Mouse (Mus musculus) ES-E14 (cell line): ENCODE results near the gene Yap1. TPM values are rescaled to one million over a fixed set of nuclear protein-coding genes. Genes with fewer than 3 reads are reported as not detected.
A peak's percentile ranks its signal among the peaks of the same experiment; 100 is the strongest.

ENCODE experiments used
- DNase-seq: peaks from one replicate; pipeline ENCODE4 v3.0.0-alpha.2; 2013; ENCODE audit warnings: low read depth, low spot score
- H3K27ac ChIP-seq: 2 replicates; pipeline ENCODE4 v1.5.1; 2012; ENCODE audit warnings: low read depth, mild to moderate bottlenecking, low read length, moderate library complexity, mixed read lengths; ENCODE audit not compliant: poor library complexity, insufficient read depth, severe bottlenecking
- H3K36me3 ChIP-seq: 2 replicates; pipeline ENCODE4 v1.6.1; 2012; ENCODE audit warnings: mild to moderate bottlenecking, low read length, moderate library complexity, mixed read lengths; ENCODE audit not compliant: control insufficient read depth, poor library complexity, insufficient read depth, severe bottlenecking
- H3K4me1 ChIP-seq, 2 experiments: fragments of 150-350 bp in 1 of 2; sonication (generic) in 1 of 2; 2 replicates each; pipeline ENCODE4 v1.6.1; 2012; ENCODE audit warnings: low read length in 2 of 2, mild to moderate bottlenecking in 1 of 2, mixed read lengths in 1 of 2; ENCODE audit not compliant: control insufficient read depth in 2 of 2, insufficient read depth in 2 of 2, poor library complexity in 1 of 2
- H3K4me3 ChIP-seq, 2 experiments: fragments of 150-350 bp in 1 of 2; sonication (generic) in 1 of 2; 2 replicates each; pipeline ENCODE4 v1.5.1; 2012; ENCODE audit warnings: low read length in 2 of 2, low read depth in 1 of 2, mild to moderate bottlenecking in 1 of 2, mixed read lengths in 1 of 2; ENCODE audit not compliant: insufficient read depth in 1 of 2, poor library complexity in 1 of 2, severe bottlenecking in 1 of 2
- H3K9ac ChIP-seq: 2 replicates; pipeline ENCODE4 v1.6.1; 2012; ENCODE audit warnings: low read depth, mild to moderate bottlenecking, low read length, mixed read lengths; ENCODE audit not compliant: poor library complexity, insufficient read depth, severe bottlenecking
- H3K9me3 ChIP-seq: fragments of 150-350 bp; sonication (generic); 2 replicates; pipeline ENCODE4 v1.6.1; 2012; ENCODE audit warnings: low read depth, mild to moderate bottlenecking, low read length; ENCODE audit not compliant: control insufficient read depth, insufficient read depth
- CHD2 ChIP-seq: IDR thresholded peaks from 2 replicates; pipeline ENCODE4 v1.6.1; 2014; ENCODE audit warnings: mild to moderate bottlenecking, low read depth, low read length, inconsistent platforms
- HCFC1 ChIP-seq: IDR thresholded peaks from 2 replicates; pipeline ENCODE4 v1.6.1; 2012; ENCODE audit warnings: low read length, inconsistent platforms, borderline replicate concordance; ENCODE audit not compliant: insufficient read depth
- MAFK ChIP-seq: IDR thresholded peaks from 2 replicates; pipeline ENCODE4 v1.6.1; 2014; ENCODE audit warnings: mild to moderate bottlenecking, low read depth, low read length, inconsistent platforms; ENCODE audit not compliant: insufficient read depth
- ZC3H11A ChIP-seq: IDR thresholded peaks from 2 replicates; pipeline ENCODE4 v1.6.1; 2012; ENCODE audit warnings: low read depth, mild to moderate bottlenecking, inconsistent platforms, low read length, borderline replicate concordance
- ZNF384 ChIP-seq: IDR thresholded peaks from 2 replicates; pipeline ENCODE4 v1.6.1; 2012; ENCODE audit warnings: low read depth, low read length, inconsistent platforms
- in situ Hi-C, 2 experiments: fragments of 600-800 bp; cut with MboI; formaldehyde crosslinking; loops; one replicate each; pipeline ENCODE4 v1.15.1; 2025; ENCODE audit warnings: low sequenced_read_pairs in 2 of 2, inconsistent platforms in 1 of 2; ENCODE audit not compliant: unreplicated experiment in 2 of 2
- total RNA-seq: library from RNA; depleted of rRNA; stranded (reverse); fragments of 300-350 nt; gene quantifications from 2 replicates; pipeline ENCODE4 v1.2.3, GENCODE M21; 2012

Gene Yap1
- total RNA-seq, 1 experiment, result 58.5 TPM

DNA sequence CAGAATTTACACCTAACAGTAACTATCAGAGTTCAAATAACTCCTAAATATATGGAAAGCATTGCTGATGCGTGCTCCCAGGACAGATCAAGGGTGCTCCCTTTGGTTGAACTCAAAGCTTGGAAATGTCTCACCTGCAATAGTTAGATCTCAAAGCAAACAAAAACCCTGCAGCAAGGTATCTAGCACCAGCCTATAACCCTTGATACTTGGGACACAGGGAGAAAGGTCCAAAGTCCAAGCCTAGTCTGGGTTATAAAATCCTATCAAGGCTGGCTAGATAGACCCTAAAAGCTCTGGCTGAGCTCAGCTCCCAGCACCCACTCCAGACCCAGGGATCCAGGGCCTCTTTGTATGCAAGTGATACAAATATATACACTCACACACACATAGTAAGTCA lies 36.4 kb downstream of the Yap1 start:
- Histone ChIP-seq H3K27ac (no peak overlapping the region), H3K4me1 (peaks cover 0 to 4% of the 10 kb centered on the region in 2 experiments; a peak in 2 of 4 replicates), H3K4me3 (no peak overlapping the region), H3K9me3 (no peaks in the 10 kb centered on the region), H3K9ac (no peak overlapping the region), H3K36me3 (peaks cover 10% of the 10 kb centered on the region; the same call in 1 of the 2 replicates)
- in situ Hi-C loops, result no loop called here
- TF ChIP-seq ZNF384 (no peak), HCFC1 (no peak), CHD2 (no peak), MAFK (no peak), ZC3H11A (no peak)
- DNase-seq, result no peak

DNA sequence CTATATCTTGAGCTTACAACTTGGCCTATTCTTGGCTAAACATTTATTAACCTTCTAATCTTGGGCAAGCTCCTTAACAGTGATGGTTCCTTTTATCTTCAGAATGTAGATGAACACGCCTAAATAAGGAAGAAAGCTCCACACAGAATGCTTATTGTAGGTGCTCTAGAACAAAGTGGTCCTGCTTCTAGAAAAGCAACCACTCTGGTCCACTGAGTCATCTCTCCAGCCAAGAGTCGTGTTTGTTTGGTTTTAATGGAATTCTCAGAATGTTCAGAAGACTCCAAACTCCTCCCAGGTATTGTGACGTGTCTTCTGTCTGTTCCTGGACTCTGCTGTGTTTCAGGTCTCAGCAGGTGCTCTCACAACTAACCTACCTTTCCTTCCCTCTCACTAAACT lies 38.8 kb downstream of the Yap1 start:
- DNase-seq, result no peak
- Histone ChIP-seq H3K9ac (no peak overlapping the region), H3K4me3 (no peak overlapping the region), H3K4me1 (peaks cover 12% of the 10 kb centered on the region in 2 experiments), H3K27ac (no peak overlapping the region), H3K9me3 (no peaks in the 10 kb centered on the region), H3K36me3 (peaks cover 8% of the 10 kb centered on the region; the same call in 1 of the 2 replicates)
- TF ChIP-seq ZNF384, result no peak
- TF ChIP-seq ZC3H11A, result no peak
- TF ChIP-seq CHD2, result no peak
- no peak for TF ChIP-seq MAFK
- no peak for TF ChIP-seq HCFC1
- in situ Hi-C loops, result no loop called here

GRCm38 (mm10) chr9:7963867-7964266 lies 40.5 kb downstream of the Yap1 start:
- TF ChIP-seq HCFC1 (no peak), CHD2 (no peak), ZNF384 (no peak), ZC3H11A (no peak), MAFK (no peak)
- peaks cover 12 to 14% of the 10 kb centered on the region in 2 experiments for H3K4me1 ChIP-seq
- in situ Hi-C loops, result no loop called here
- DNase-seq, result no peak
- no peak overlapping the region for H3K9ac ChIP-seq
- peaks cover 8% of the 10 kb centered on the region; the same call in 1 of the 2 replicates for H3K36me3 ChIP-seq
- no peaks in the 10 kb centered on the region for H3K9me3 ChIP-seq
- no peak overlapping the region for H3K27ac ChIP-seq
- H3K4me3 ChIP-seq, result no peak overlapping the region

- Histone ChIP-seq H3K9me3 (no peaks in the 10 kb centered on the region), H3K36me3 (peaks cover 8% of the 10 kb centered on the region; the same call in 1 of the 2 replicates), H3K9ac (peak overlapping the region; percentile 6; the same call in 1 of the 2 replicates), H3K4me3 (no peak overlapping the region), H3K27ac (peak overlapping the region; percentile 6; the same call in 1 of the 2 replicates), H3K4me1 (peaks cover 13 to 17% of the 10 kb centered on the region in 2 experiments)
- TF ChIP-seq ZC3H11A (no peak), ZNF384 (no peak), CHD2 (no peak), MAFK (no peak), HCFC1 (no peak)
- no peak for DNase-seq
- in situ Hi-C loops, result no loop called here
Observed at GRCm38 (mm10) chr9:7962915-7963314, 41.5 kb downstream of the Yap1 start.
